Mouse (Mus musculus): ENCODE results near the gene Bcl6b. TPM values are rescaled to one million over a fixed set of nuclear protein-coding genes. Genes with fewer than 3 reads are reported as not detected.

Bcl6b gene
- polyA plus RNA-seq, 1 experiment = 5.6 TPM

DNA sequence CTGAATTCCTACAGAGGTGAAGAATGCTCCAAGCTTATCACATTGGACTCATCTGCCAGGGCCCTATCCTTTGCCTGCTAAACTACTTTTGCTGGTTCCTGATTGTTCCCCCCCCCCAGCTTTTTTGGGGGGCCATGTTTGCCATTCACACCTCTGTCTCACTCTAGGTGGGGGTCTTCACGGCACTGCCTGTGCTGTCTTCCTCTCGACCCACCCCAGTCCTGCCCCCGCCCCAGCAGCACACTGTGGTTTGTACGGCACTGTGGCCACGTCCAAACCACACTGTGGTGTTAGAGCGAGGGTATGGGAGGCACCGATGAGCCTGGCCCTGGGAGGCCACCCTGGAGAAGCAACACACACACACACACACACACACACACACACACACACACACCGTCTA, 4.9 kb upstream of the Bcl6b start:
- Histone ChIP-seq H3K4me1 (ENCODE audit: control insufficient read depth, insufficient read depth, insufficient read length) (peaks cover 4% of the 10 kb centered on the region; the same call in 1 of the 2 replicates), H3K4me3 (ENCODE audit: extremely low read depth, insufficient read depth, insufficient read length) (no peak overlapping the region), H3K27ac (ENCODE audit: insufficient read depth, low read length) (0 out of 2 replicates have a peak overlapping the region, but pooled peaks have one; percentile 11), H3K36me3 (ENCODE audit: control insufficient read depth, insufficient read depth, low read length) (peaks cover 5% of the 10 kb centered on the region), H3K27me3 (ENCODE audit: control insufficient read depth, insufficient read depth, low read length) (no peaks in the 10 kb centered on the region)
- TF ChIP-seq POLR2A (IDR thresholded peaks at IDR 0.05; ENCODE audit: low read depth, low read length) (no peak), CTCF (IDR thresholded peaks at IDR 0.05; ENCODE audit: extremely low read depth, insufficient read depth, insufficient read length, insufficient replicate concordance) (no peak)
- no peak for DNase-seq (ENCODE audit: low read depth in 1 of 2, low spot score in 2 of 2)
- 48% methylated on average over 8 of the region's 8 CpGs for WGBS

DNA sequence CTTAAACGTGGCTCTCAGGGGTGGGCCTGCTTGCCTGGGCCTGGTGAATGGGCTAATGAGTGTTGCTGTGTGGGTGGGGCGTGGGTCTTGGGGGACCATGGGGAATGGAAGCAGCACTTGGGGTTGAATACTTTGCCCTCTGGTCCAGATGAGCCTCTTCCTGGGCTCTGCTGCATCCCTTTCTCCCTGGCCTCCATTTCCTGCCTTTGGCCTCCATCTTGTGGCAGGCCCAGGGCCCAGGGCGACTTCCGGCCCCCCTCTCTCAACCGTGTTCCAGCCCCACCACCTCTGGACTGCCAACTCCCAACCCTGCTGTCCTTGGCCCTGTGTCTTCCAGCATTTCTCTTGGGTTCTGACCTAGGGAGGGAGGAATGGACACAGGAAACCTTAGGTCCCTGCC, 4.4 kb upstream of the Bcl6b start:
- H3K4me1 ChIP-seq (ENCODE audit: control insufficient read depth, insufficient read depth, insufficient read length) = peaks cover 8% of the 10 kb centered on the region; the same call in 1 of the 2 replicates
- DNase-seq (ENCODE audit: low read depth in 1 of 2, low spot score in 2 of 2) = no peak
- H3K27ac ChIP-seq (ENCODE audit: insufficient read depth, low read length) = 0 out of 2 replicates have a peak overlapping the region, but pooled peaks have one; percentile 11
- TF ChIP-seq CTCF (IDR thresholded peaks at IDR 0.05; ENCODE audit: extremely low read depth, insufficient read depth, insufficient read length, insufficient replicate concordance) (no peak), POLR2A (IDR thresholded peaks at IDR 0.05; ENCODE audit: low read depth, low read length) (no peak)
- H3K36me3 ChIP-seq (ENCODE audit: control insufficient read depth, insufficient read depth, low read length) = peaks cover 5% of the 10 kb centered on the region
- H3K27me3 ChIP-seq (ENCODE audit: control insufficient read depth, insufficient read depth, low read length) = no peaks in the 10 kb centered on the region
- 81% methylated on average over 5 of the region's 5 CpGs for WGBS
- H3K4me3 ChIP-seq (ENCODE audit: extremely low read depth, insufficient read depth, insufficient read length) = no peak overlapping the region

DNA sequence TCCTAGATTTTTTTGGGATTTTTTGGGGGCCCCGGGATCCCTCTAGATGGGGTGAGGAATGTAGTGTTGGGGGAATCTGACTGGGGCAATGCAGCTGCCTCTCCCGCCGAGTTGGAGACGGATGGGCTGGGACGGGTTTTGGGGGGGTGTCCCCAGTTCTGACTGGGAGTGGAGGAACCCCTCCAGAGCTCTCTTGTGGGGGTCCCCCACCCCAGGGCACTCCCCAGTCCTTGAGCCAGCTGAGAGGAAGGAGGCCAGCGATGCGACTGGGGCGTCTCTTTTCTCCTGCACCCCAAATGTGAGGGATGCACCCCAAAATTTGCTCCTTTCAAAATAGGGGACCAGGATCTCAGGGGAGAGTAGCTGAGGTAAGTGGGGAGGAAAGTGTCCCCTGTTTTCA, 3.4 kb upstream of the Bcl6b start:
- 88% methylated on average over 8 of the region's 8 CpGs for WGBS
- Histone ChIP-seq H3K4me3 (ENCODE audit: extremely low read depth, insufficient read depth, insufficient read length) (peak overlapping the region; percentile 2; the same call in 1 of the 2 replicates), H3K4me1 (ENCODE audit: control insufficient read depth, insufficient read depth, insufficient read length) (peaks cover 8% of the 10 kb centered on the region; the same call in 1 of the 2 replicates), H3K27me3 (ENCODE audit: control insufficient read depth, insufficient read depth, low read length) (no peaks in the 10 kb centered on the region), H3K27ac (ENCODE audit: insufficient read depth, low read length) (peak overlapping the region; percentile 55; the same call in 1 of the 2 replicates), H3K36me3 (ENCODE audit: control insufficient read depth, insufficient read depth, low read length) (peaks cover 5% of the 10 kb centered on the region)
- no peak for DNase-seq (ENCODE audit: low read depth in 1 of 2, low spot score in 2 of 2)
- TF ChIP-seq POLR2A (IDR thresholded peaks at IDR 0.05; ENCODE audit: low read depth, low read length) (no peak), CTCF (IDR thresholded peaks at IDR 0.05; ENCODE audit: extremely low read depth, insufficient read depth, insufficient read length, insufficient replicate concordance) (no peak)

DNA sequence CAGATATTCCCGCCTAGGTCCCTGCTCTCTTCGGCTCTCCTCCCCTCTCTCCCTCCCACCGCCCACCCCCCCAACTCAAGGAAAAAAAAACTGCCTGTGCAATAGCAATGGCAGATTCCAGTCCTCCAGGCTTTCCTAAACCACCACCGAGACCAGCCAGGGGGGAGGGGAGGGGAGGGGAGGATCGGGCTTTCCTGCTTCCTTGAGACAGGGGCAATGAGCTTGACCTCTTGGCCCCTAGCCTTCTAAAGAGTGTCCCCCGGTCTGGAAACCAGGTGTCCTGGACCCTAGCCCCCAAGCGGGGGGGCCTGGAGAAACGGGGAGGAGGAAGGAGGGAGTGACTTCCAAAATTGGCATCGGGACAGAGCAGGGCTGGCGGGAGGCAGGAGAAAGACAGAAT, 2.9 kb upstream of the Bcl6b start:
- Histone ChIP-seq H3K27ac (ENCODE audit: insufficient read depth, low read length) (peak overlapping the region; percentile 55), H3K36me3 (ENCODE audit: control insufficient read depth, insufficient read depth, low read length) (peaks cover 5% of the 10 kb centered on the region), H3K4me1 (ENCODE audit: control insufficient read depth, insufficient read depth, insufficient read length) (peaks cover 8% of the 10 kb centered on the region; the same call in 1 of the 2 replicates), H3K4me3 (ENCODE audit: extremely low read depth, insufficient read depth, insufficient read length) (peak overlapping the region; percentile 28; the same call in 1 of the 2 replicates), H3K27me3 (ENCODE audit: control insufficient read depth, insufficient read depth, low read length) (no peaks in the 10 kb centered on the region)
- WGBS = 49% methylated on average over 9 of the region's 10 CpGs
- no peak for DNase-seq (ENCODE audit: low read depth in 1 of 2, low spot score in 2 of 2)
- TF ChIP-seq POLR2A (IDR thresholded peaks at IDR 0.05; ENCODE audit: low read depth, low read length) = no peak
- TF ChIP-seq CTCF (IDR thresholded peaks at IDR 0.05; ENCODE audit: extremely low read depth, insufficient read depth, insufficient read length, insufficient replicate concordance) = no peak

DNA sequence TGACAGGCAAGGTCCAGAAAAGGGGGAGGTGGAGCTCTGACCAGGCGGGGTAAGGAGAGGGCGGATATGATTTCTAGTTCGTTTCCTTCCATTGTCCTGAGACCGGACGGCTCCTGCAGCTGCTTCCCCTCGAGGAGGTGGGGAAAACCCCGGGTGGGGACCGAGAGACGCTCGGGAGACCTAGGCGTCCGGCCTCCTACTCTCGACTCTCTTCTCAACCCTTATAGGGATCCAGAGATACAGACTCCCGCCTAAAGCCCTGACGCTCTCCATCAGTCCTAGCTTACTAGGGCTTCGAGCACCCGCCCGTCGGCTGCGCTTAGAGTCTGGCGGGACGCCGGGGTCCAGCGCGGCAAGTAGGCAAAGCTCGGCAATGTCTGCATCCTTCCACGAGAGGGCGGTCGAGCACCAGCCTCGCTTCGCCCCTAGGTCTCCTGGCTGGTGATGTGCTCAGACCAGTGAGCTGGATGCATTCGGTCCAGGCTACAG, 685 bp upstream of the Bcl6b start:
- Histone ChIP-seq H3K36me3 (ENCODE audit: control insufficient read depth, insufficient read depth, low read length) (peaks cover 2% of the 10 kb centered on the region; the same call in 1 of the 2 replicates), H3K27ac (ENCODE audit: insufficient read depth, low read length) (peak overlapping the region; percentile 52; the same call in 1 of the 2 replicates), H3K4me1 (ENCODE audit: control insufficient read depth, insufficient read depth, insufficient read length) (peaks cover 5% of the 10 kb centered on the region; the same call in 1 of the 2 replicates), H3K4me3 (ENCODE audit: extremely low read depth, insufficient read depth, insufficient read length) (peak overlapping the region; percentile 40; the same call in 1 of the 2 replicates), H3K27me3 (ENCODE audit: control insufficient read depth, insufficient read depth, low read length) (no peaks in the 10 kb centered on the region)
- TF ChIP-seq POLR2A (IDR thresholded peaks at IDR 0.05; ENCODE audit: low read depth, low read length) (no peak), CTCF (IDR thresholded peaks at IDR 0.05; ENCODE audit: extremely low read depth, insufficient read depth, insufficient read length, insufficient replicate concordance) (peak; percentile 98)
- DNase-seq (ENCODE audit: low read depth in 1 of 2, low spot score in 2 of 2) = peak; percentile 64 to 83
- under 1% methylated on average over 32 of the region's 32 CpGs for WGBS

DNA sequence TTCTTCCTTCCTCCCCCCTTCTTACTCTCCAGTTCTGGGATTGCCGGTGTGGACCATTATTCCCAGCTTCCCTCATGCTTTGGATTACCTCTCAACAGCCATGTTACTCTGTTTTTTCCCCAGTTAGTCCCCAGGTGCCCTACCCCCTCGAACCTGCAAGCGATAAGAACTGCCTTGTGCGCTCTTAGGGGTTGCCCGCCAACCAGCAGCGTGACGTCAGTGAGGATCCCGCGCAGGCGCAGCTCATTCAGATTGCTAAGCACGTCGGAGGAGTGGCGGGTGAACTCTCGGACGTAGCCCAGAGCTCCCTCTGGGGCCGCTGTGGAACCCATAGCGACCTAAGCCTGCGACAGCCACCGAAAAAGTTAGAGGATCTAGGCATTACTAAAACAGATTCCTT, 770 bp downstream of the Bcl6b start:
- no peaks in the 10 kb centered on the region for H3K36me3 ChIP-seq (ENCODE audit: control insufficient read depth, insufficient read depth, low read length)
- 2% methylated on average over 19 of the region's 19 CpGs for WGBS
- no peaks in the 10 kb centered on the region for H3K27me3 ChIP-seq (ENCODE audit: control insufficient read depth, insufficient read depth, low read length)
- peaks cover 5% of the 10 kb centered on the region; the same call in 1 of the 2 replicates for H3K4me1 ChIP-seq (ENCODE audit: control insufficient read depth, insufficient read depth, insufficient read length)
- no peak for TF ChIP-seq CTCF (IDR thresholded peaks at IDR 0.05; ENCODE audit: extremely low read depth, insufficient read depth, insufficient read length, insufficient replicate concordance)
- no peak for TF ChIP-seq POLR2A (IDR thresholded peaks at IDR 0.05; ENCODE audit: low read depth, low read length)
- DNase-seq (ENCODE audit: low read depth in 1 of 2, low spot score in 2 of 2) = peak; percentile 75 to 82
- peak overlapping the region; percentile 40; the same call in 1 of the 2 replicates for H3K4me3 ChIP-seq (ENCODE audit: extremely low read depth, insufficient read depth, insufficient read length)
- H3K27ac ChIP-seq (ENCODE audit: insufficient read depth, low read length) = peak overlapping the region; percentile 16; the same call in 1 of the 2 replicates

DNA sequence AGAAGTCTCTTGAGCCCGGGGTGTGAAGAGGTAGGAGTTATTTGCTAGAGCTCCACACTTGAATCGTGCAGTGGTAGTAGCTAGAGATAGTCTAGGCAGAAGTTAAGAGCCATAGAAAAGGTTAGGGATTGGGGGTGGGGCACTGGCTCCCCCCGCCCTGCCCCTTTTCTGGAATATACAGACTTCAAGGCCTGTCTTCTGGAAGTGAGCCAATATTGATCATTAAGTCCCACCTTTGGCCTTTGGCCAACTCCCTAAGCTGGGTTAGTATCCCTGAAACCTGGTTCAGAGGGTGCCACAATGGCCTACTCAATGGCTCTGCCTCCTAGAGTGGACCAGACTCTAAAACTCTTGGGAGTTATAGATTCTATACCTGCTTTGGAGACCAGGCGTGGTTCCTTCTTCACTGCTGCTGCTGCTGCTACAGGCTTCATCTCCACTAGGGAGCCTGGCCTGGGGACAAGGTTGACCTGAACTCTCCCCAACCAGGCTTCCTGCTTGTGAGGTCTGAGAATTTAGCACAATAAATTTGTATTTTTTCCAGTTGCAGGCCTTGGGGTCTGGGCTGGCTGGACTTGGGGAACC, 1.8 kb downstream of the Bcl6b start:
- no peak for TF ChIP-seq POLR2A (IDR thresholded peaks at IDR 0.05; ENCODE audit: low read depth, low read length)
- no peak for TF ChIP-seq CTCF (IDR thresholded peaks at IDR 0.05; ENCODE audit: extremely low read depth, insufficient read depth, insufficient read length, insufficient replicate concordance)
- WGBS = 87% methylated on average over 4 of the region's 4 CpGs
- H3K4me1 ChIP-seq (ENCODE audit: control insufficient read depth, insufficient read depth, insufficient read length) = peaks cover 7% of the 10 kb centered on the region; the same call in 1 of the 2 replicates
- H3K36me3 ChIP-seq (ENCODE audit: control insufficient read depth, insufficient read depth, low read length) = no peaks in the 10 kb centered on the region
- H3K27me3 ChIP-seq (ENCODE audit: control insufficient read depth, insufficient read depth, low read length) = no peaks in the 10 kb centered on the region
- H3K27ac ChIP-seq (ENCODE audit: insufficient read depth, low read length) = no peak overlapping the region
- DNase-seq (ENCODE audit: low read depth in 1 of 2, low spot score in 2 of 2) = no peak
- no peak overlapping the region for H3K4me3 ChIP-seq (ENCODE audit: extremely low read depth, insufficient read depth, insufficient read length)

All from spleen, adult 2 months (tissue).